Mouse (Mus musculus): ENCODE results near the gene Wdr46. TPM values are rescaled to one million over a fixed set of nuclear protein-coding genes. Genes with fewer than 3 reads are reported as not detected.

Gene Wdr46
- polyA plus RNA-seq, 1 experiment from 2014 or later = 32.7 TPM

DNA sequence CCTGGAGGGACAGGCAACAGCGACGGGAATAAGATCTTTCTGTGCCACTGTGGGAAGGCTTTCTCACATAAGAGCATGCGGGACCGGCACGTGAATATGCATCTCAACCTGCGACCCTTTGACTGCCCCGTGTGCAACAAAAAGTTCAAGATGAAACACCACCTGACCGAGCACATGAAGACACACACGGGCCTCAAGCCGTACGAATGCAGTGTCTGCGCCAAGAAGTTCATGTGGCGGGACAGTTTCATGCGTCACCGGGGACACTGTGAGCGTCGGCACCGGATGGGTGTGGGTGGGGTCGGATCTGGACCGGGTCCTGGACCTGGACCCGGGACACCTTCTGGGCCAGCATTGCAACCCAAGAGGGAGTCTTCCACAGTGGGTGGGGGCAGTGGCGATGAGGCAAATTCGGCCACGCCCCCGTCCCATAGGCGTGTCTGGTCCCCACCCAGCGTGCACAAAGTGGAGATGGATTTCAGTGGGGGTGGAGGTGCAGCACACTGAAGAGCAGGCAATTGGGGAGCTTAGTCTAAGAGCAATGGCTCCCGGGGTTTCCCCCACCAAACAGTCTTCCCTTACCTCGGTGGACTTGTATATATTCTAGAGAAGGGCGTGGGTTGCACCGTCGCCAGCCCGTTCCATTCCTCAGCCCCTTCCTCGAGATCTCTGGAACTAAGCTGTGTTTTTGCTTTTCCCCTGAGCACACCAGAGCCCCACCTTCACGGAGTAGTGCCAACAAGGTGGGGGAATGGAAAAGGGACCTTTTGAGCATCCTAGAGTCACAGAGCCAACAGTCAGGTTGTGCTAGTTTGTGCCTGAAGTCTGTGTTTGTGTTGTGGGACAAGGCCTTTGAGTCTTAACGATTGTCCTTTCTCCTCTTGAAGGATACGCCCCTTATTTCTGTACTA is 21.9 kb upstream of the Wdr46 start:
- no peaks in the 10 kb centered on the region for H3K27me3 ChIP-seq (ENCODE audit: insufficient read depth, low read length)
- no peak for ATAC-seq (ENCODE audit: low FRiP score, low TSS enrichment)
- H3K9me3 ChIP-seq (ENCODE audit: low read length) = no peaks in the 10 kb centered on the region
- H3K36me3 ChIP-seq (ENCODE audit: insufficient read depth, low read length) = peaks cover 23% of the 10 kb centered on the region
- peaks cover 34% of the 10 kb centered on the region for H3K4me1 ChIP-seq (ENCODE audit: insufficient read depth, low read length)
- WGBS = 63% methylated on average over 37 of the region's 37 CpGs
- H3K4me2 ChIP-seq (replicated peaks; ENCODE audit: low read depth, low read length) = peak overlapping the region; percentile 76
- H3K27ac ChIP-seq (ENCODE audit: low read length) = 0 out of 2 replicates have a peak overlapping the region, but pooled peaks have one; percentile 23
- H3K4me3 ChIP-seq (ENCODE audit: low read length) = peak overlapping the region; percentile 76
- H3K9ac ChIP-seq (replicated peaks; ENCODE audit: low read length) = peak overlapping the region; percentile 70; the same call in 1 of the 2 replicates

DNA sequence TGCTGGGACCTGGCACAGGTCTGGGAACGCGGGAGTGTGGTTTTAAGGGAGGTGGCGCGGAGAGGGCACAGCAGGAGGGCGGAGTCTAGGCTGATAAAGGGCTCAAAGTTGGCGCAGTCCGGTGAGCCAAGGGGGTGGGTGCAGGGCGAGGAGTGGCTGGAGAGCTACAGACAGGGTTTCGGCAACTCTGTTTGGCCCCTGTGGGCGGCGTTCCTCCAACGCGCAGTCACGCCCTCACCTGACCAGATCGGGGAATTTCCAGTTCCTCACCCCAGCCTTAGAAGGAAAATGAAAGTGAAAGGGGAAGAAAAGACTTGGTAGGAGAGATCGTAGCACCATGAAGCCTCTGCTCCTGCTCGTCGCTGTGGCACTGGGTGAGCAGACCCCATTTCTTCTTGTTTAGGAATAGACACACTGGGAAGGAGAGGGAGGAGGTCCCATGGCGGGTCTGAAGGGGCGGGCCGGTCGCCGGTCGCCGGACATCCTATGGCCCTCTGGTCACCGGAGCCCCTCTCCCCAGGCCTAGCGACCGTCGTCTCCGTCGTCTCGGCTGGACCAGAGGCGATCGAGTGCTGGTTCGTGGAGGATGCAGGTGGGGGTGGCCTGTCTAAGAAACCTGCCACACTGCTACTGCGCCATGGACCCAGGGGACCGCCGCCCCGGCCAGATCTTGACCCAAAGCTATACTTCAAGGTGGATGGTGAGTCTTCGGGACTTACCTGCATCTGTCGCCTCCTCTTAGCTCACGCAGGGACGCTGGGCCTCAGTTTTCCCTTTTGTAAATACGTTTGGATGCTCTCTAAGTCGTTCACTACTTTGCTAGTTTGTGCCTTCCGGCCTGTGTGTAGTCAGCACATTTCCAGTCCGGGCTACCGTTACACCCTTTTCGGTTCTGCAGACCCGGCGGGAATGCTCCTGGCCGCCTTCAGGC is 20.8 kb upstream of the Wdr46 start:
- peak overlapping the region; percentile 76 for H3K4me3 ChIP-seq (ENCODE audit: low read length)
- peak overlapping the region; percentile 76 for H3K4me2 ChIP-seq (replicated peaks; ENCODE audit: low read depth, low read length)
- peaks cover 12% of the 10 kb centered on the region; the same call in 1 of the 2 replicates for H3K36me3 ChIP-seq (ENCODE audit: insufficient read depth, low read length)
- H3K4me1 ChIP-seq (ENCODE audit: insufficient read depth, low read length) = peaks cover 31% of the 10 kb centered on the region
- under 1% methylated on average over 52 of the region's 52 CpGs for WGBS
- no peaks in the 10 kb centered on the region for H3K9me3 ChIP-seq (ENCODE audit: low read length)
- peak overlapping the region; percentile 70 for H3K9ac ChIP-seq (replicated peaks; ENCODE audit: low read length)
- peak overlapping the region; percentile 79 for H3K27ac ChIP-seq (ENCODE audit: low read length)
- no peak for ATAC-seq (ENCODE audit: low FRiP score, low TSS enrichment)
- no peaks in the 10 kb centered on the region for H3K27me3 ChIP-seq (ENCODE audit: insufficient read depth, low read length)

- no peaks in the 10 kb centered on the region for H3K9me3 ChIP-seq (ENCODE audit: low read length)
- ATAC-seq (ENCODE audit: low FRiP score, low TSS enrichment) = peak; percentile 64
- H3K27ac ChIP-seq (ENCODE audit: low read length) = peak overlapping the region; percentile 79
- peak overlapping the region; percentile 70 for H3K9ac ChIP-seq (replicated peaks; ENCODE audit: low read length)
- under 1% methylated on average over 36 of the region's 36 CpGs for WGBS
- H3K36me3 ChIP-seq (ENCODE audit: insufficient read depth, low read length) = peaks cover 9% of the 10 kb centered on the region; the same call in 1 of the 2 replicates
- peak overlapping the region; percentile 76 for H3K4me3 ChIP-seq (ENCODE audit: low read length)
- H3K27me3 ChIP-seq (ENCODE audit: insufficient read depth, low read length) = no peaks in the 10 kb centered on the region
- H3K4me1 ChIP-seq (ENCODE audit: insufficient read depth, low read length) = peaks cover 22% of the 10 kb centered on the region
- peak overlapping the region; percentile 76 for H3K4me2 ChIP-seq (replicated peaks; ENCODE audit: low read depth, low read length)
Measured at GRCm38 (mm10) chr17:33920282-33921097, 20.0 kb upstream of the Wdr46 start.

- whole genome bisulfite sequencing = 85% methylated on average over 7 of the region's 7 CpGs
- H3K27me3 ChIP-seq (ENCODE audit: insufficient read depth, low read length) = no peaks in the 10 kb centered on the region
- no peak overlapping the region for H3K4me2 ChIP-seq (replicated peaks; ENCODE audit: low read depth, low read length)
- no peak overlapping the region for H3K4me3 ChIP-seq (ENCODE audit: low read length)
- peaks cover 21% of the 10 kb centered on the region for H3K4me1 ChIP-seq (ENCODE audit: insufficient read depth, low read length)
- H3K9ac ChIP-seq (replicated peaks; ENCODE audit: low read length) = no peak overlapping the region
- no peaks in the 10 kb centered on the region for H3K9me3 ChIP-seq (ENCODE audit: low read length)
- no peak for ATAC-seq (ENCODE audit: low FRiP score, low TSS enrichment)
- H3K27ac ChIP-seq (ENCODE audit: low read length) = no peak overlapping the region
- H3K36me3 ChIP-seq (ENCODE audit: insufficient read depth, low read length) = peaks cover 15% of the 10 kb centered on the region; the same call in 1 of the 2 replicates
Measured at GRCm38 (mm10) chr17:33921361-33921760, 19.1 kb upstream of the Wdr46 start.

DNA sequence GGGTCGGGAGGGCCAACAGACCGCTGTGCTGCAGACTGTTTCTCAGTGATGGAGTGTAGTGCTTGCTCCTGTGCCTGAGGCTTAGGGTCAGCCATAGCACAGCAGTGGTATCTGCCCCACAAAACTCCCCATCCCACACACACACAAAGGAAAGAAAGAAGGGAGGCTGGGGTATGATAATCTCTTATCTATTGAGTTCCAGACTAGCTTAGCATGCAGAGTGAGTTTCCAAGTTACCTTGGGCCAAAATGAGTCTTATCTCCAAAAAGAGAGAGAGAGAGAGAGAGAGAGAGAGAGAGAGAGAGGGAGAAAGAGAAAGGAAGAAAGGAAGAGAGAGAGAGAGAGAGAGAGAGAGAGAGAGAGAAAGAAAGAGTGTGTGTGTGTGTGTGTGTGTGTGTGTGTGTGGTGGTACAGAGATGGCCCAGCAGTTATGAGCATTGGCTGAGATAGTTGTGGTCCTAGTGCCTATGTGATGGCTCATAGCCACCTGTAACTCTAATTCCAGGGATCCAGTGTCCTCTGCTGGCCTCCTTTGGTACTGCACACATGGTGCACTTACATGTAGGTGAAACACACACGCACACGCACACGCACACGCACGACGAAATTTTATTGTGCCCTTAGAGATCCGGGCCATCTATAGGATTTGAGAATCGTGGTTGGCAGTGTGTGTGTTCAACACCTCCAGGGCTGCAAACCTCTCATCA is 15.7 kb upstream of the Wdr46 start:
- Histone ChIP-seq H3K9me3 (ENCODE audit: low read length) (no peaks in the 10 kb centered on the region), H3K4me1 (ENCODE audit: insufficient read depth, low read length) (peaks cover 12% of the 10 kb centered on the region), H3K36me3 (ENCODE audit: insufficient read depth, low read length) (peaks cover 7% of the 10 kb centered on the region; the same call in 1 of the 2 replicates), H3K4me2 (replicated peaks; ENCODE audit: low read depth, low read length) (no peak overlapping the region), H3K4me3 (ENCODE audit: low read length) (no peak overlapping the region), H3K27ac (ENCODE audit: low read length) (no peak overlapping the region), H3K27me3 (ENCODE audit: insufficient read depth, low read length) (no peaks in the 10 kb centered on the region), H3K9ac (replicated peaks; ENCODE audit: low read length) (no peak overlapping the region)
- 90% methylated on average over 10 of the region's 10 CpGs for WGBS
- no peak for ATAC-seq (ENCODE audit: low FRiP score, low TSS enrichment)

DNA sequence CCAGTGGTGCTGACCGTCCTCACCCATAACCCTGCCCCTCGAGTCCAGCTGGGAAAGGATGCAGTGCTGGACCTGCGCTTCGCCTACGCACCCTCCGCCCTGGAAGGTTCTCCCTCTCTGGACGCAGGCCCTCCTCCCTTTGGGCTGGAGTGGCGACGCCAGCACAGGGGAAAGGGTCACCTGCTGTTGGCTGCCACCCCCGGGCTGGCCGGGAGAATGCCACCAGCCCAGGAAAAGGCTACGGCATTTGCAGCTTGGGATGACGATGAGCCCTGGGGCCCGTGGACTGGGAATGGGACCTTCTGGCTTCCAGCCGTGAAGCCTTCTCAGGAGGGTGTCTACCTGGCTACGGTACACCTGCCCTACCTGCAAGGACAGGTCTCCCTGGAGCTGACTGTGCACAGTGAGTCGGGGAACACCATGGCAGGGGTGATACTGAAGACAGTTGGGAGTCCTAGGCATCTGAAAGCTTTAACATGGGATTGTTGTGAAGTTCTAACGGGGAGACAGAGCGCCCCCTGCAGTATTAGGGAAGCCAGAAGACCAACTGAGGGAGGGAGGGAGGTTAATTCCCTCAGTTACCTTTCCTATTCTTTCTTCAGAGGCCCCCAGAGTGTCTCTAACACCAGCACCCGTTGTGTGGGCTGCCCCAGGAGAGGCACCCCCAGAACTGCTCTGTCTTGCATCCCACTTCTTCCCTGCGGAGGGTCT is 14.9 kb upstream of the Wdr46 start:
- no peak for ATAC-seq (ENCODE audit: low FRiP score, low TSS enrichment)
- WGBS = 82% methylated on average over 20 of the region's 21 CpGs
- no peak overlapping the region for H3K4me2 ChIP-seq (replicated peaks; ENCODE audit: low read depth, low read length)
- peaks cover 14% of the 10 kb centered on the region for H3K4me1 ChIP-seq (ENCODE audit: insufficient read depth, low read length)
- H3K36me3 ChIP-seq (ENCODE audit: insufficient read depth, low read length) = peaks cover 7% of the 10 kb centered on the region; the same call in 1 of the 2 replicates
- H3K27ac ChIP-seq (ENCODE audit: low read length) = no peak overlapping the region
- H3K9ac ChIP-seq (replicated peaks; ENCODE audit: low read length) = no peak overlapping the region
- H3K9me3 ChIP-seq (ENCODE audit: low read length) = no peaks in the 10 kb centered on the region
- H3K4me3 ChIP-seq (ENCODE audit: low read length) = no peak overlapping the region
- no peaks in the 10 kb centered on the region for H3K27me3 ChIP-seq (ENCODE audit: insufficient read depth, low read length)

DNA sequence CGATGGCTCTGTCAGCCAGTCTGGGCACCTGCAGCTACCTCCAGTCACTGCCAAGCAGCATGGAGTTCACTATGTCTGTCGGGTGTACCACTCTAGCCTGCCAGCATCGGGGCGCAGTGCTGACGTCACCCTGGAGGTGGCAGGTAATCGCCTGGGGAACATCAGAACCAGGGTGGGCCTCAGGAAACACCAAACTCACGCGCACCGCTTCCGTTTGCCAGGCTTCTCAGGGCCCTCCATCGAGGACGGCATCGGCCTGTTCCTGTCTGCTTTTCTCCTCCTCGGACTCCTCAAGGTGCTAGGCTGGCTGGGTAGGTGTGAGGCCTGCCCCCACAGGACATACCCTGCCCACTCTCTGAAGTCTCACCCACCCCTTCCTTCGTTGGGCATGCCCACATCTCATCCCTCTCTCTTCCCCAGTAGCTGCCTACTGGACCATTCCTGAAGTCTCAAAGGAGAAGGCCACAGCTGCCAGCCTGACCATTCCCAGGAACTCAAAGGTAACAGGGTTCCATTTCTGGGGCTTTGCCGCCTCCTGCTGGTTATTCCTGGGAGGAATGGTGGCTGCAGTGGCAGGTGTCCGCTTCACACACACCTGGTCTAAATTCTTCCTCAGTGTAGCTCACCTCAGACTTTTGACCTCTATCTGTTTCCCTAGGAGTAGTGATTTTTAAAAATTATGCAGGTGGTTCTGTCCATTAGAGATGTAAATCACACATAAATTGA is 14.1 kb upstream of the Wdr46 start:
- Histone ChIP-seq H3K27ac (ENCODE audit: low read length) (no peak overlapping the region), H3K4me3 (ENCODE audit: low read length) (no peak overlapping the region), H3K9ac (replicated peaks; ENCODE audit: low read length) (no peak overlapping the region), H3K27me3 (ENCODE audit: insufficient read depth, low read length) (no peaks in the 10 kb centered on the region), H3K36me3 (ENCODE audit: insufficient read depth, low read length) (peaks cover 7% of the 10 kb centered on the region; the same call in 1 of the 2 replicates), H3K9me3 (ENCODE audit: low read length) (no peaks in the 10 kb centered on the region), H3K4me1 (ENCODE audit: insufficient read depth, low read length) (peaks cover 18% of the 10 kb centered on the region), H3K4me2 (replicated peaks; ENCODE audit: low read depth, low read length) (no peak overlapping the region)
- WGBS = 69% methylated on average over 17 of the region's 17 CpGs
- ATAC-seq (ENCODE audit: low FRiP score, low TSS enrichment) = no peak
